31 mouse cellular contexts compared by ENCODE assay signal in the genomic region with DNA sequence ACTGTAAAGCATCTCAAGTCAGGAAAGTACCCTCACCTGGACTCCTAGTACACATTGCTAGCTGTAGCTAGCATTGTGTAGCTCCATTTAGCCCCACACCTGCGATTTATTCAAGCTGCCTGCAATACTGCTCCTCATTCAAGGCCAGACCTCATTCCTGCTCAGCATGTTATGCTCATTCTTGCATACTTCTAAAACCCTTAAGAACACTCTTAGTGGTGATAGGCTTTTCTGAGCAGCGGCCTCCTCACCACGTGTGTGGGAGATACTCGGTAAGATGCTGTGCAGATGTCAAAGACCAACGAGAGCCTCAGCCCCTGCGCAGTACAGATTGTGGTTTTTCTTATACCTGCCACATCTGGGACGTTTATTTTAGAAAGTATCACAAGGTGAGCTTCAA. TPM values are rescaled to one million over a fixed set of nuclear protein-coding genes. Genes with fewer than 3 reads are reported as not detected.
DNase-seq lines count a peak whose midpoint lies in the region; ATAC-seq and TF ChIP-seq lines count a peak whose summit lies in the region.
"Had no signal": no experiment of that assay in that cellular context is flagged by ENCODE, and none has a peak within 500 bp of the region (broad histone marks: within the 10 kb centered on the region; RNA-seq: fewer than 3 reads in every experiment).

No protein-coding gene starts in this region.

- H3K4me3 ChIP-seq in megakaryocyte, embryonic 14.5 days (replicated peaks), result peak overlapping the region; percentile 92
- H3K4me3 ChIP-seq in small intestine, adult 2 months (ENCODE audit: low read depth, low read length), result no peak overlapping the region
- H3K4me3 ChIP-seq: forebrain, embryonic 12.5 days; heart, embryonic 13.5 days; hindbrain, embryonic 10.5 days; liver, embryonic 13.5 days; neural tube, embryonic 12.5 days had no signal

- peaks cover 74% of the 10 kb centered on the region for H3K4me1 ChIP-seq in megakaryocyte, embryonic 14.5 days
- H3K4me1 ChIP-seq in small intestine, adult 2 months (ENCODE audit: control insufficient read depth, insufficient read depth, insufficient read length, low read length), result no peaks in the 10 kb centered on the region
- H3K4me1 ChIP-seq: forebrain, embryonic 12.5 days; hindbrain, embryonic 10.5 days; neural tube, embryonic 12.5 days had no signal

- H3K9me3 ChIP-seq in megakaryocyte, embryonic 14.5 days, result no peaks in the 10 kb centered on the region
- H3K9me3 ChIP-seq: forebrain, embryonic 12.5 days; heart, embryonic 13.5 days; hindbrain, embryonic 10.5 days; liver, embryonic 13.5 days; neural tube, embryonic 12.5 days had no signal

- peak; percentile 34 for DNase-seq in R1 (ENCODE audit: low read depth, low spot score)
- DNase-seq in thymus, postnatal 4 days, result peak; percentile 29
- no peak for DNase-seq in gastrocnemius, postnatal 10 days
- DNase-seq: adrenal gland, postnatal 25 days; cerebellum, adult 18-20 months; cerebellum, postnatal 10 days; gastrocnemius, postnatal 25 days; heart, adult 18-20 months; heart, postnatal 14 days; kidney, adult 18-20 months; kidney, postnatal 4 days; layer of hippocampus, postnatal 36 days; left cerebral cortex, postnatal 4 days; liver, embryonic 13.5 days; lung, adult 18-20 months; lung, postnatal 10 days; right cerebral cortex, postnatal 4 days had no signal

- ATAC-seq in megakaryocyte, adult 5-6 weeks (ENCODE audit: poor library complexity, severe bottlenecking), result no peak
- no peak for ATAC-seq in erythroblast, adult 5-6 weeks (replicated peaks; ENCODE audit: low FRiP score, poor library complexity, severe bottlenecking)
- ATAC-seq: hindbrain, embryonic 16.5 days; midbrain, embryonic 16.5 days had no signal

- TF ChIP-seq POLR2A in small intestine, adult 2 months (IDR thresholded peaks at IDR 0.05; ENCODE audit: low read depth, low read length), result no peak

- peak overlapping the region; percentile 3; the same call in 1 of the 2 replicates for H3K27ac ChIP-seq in small intestine, adult 2 months (ENCODE audit: insufficient read depth, low read depth, low read length)
- H3K27ac ChIP-seq: forebrain, embryonic 12.5 days; heart, embryonic 13.5 days; hindbrain, embryonic 10.5 days; liver, embryonic 13.5 days; neural tube, embryonic 12.5 days had no signal

- 74% methylated on average over 7 of the region's 7 CpGs for WGBS in small intestine, adult 2 months

- TF ChIP-seq CTCF in small intestine, adult 2 months (IDR thresholded peaks at IDR 0.05; ENCODE audit: extremely low read depth, insufficient read length, insufficient replicate concordance, low read depth, low read length), result no peak

- no peaks in the 10 kb centered on the region for H3K27me3 ChIP-seq in megakaryocyte, embryonic 14.5 days (replicated peaks)
- no peaks in the 10 kb centered on the region for H3K27me3 ChIP-seq in small intestine, adult 2 months (ENCODE audit: control insufficient read depth, insufficient read depth, low read length)
- H3K27me3 ChIP-seq: forebrain, embryonic 12.5 days; heart, embryonic 13.5 days; liver, embryonic 13.5 days; neural tube, embryonic 12.5 days had no signal

- peaks cover 73% of the 10 kb centered on the region for H3K36me3 ChIP-seq in megakaryocyte, embryonic 14.5 days (replicated peaks; ENCODE audit: low read length)
- H3K36me3 ChIP-seq in small intestine, adult 2 months (ENCODE audit: control insufficient read depth, insufficient read depth, low read length), result no peaks in the 10 kb centered on the region
- H3K36me3 ChIP-seq: forebrain, embryonic 12.5 days; heart, embryonic 13.5 days; hindbrain, embryonic 10.5 days; liver, embryonic 13.5 days; neural tube, embryonic 12.5 days had no signal

RNA-seq across cellular contexts. Expression of gene I830077J02Rik, which starts 2.6 kb away (rescaled TPM):
- polyA plus RNA-seq in megakaryocyte, embryonic 14.5 days (2012; ENCODE audit: insufficient read depth, low replicate concordance), result 34.4 and 41.9 TPM in 2 replicates
- total RNA-seq in megakaryocyte, adult 5-6 weeks (2015), result 126 and 132 TPM in 2 replicates
- total RNA-seq in megakaryocyte, adult 5-6 weeks (2017), result 71.5 and 74.6 TPM in 2 replicates
- polyA plus RNA-seq in small intestine, adult 2 months (2012; rRNA removed), result 0.81 and 1.8 TPM in 2 replicates
- under 1 TPM; 0.35 to 0.52 TPM for total RNA-seq in gastrocnemius, postnatal 10 days (2021)
- 19.9 and 22.1 TPM in 2 replicates for total RNA-seq in erythroblast, adult 5-6 weeks (2015; ENCODE audit: low replicate concordance)
- 5.4 and 7.1 TPM in 2 replicates for total RNA-seq in erythroblast, adult 5-6 weeks (2017; ENCODE audit: low replicate concordance)

RNA-seq across cellular contexts. Expression of gene Wdr77, which starts 29.3 kb away (rescaled TPM):
- polyA plus RNA-seq in megakaryocyte, embryonic 14.5 days (2012; ENCODE audit: insufficient read depth, low replicate concordance), result 39.6 and 78.6 TPM in 2 replicates
- total RNA-seq in megakaryocyte, adult 5-6 weeks (2015), result 22.3 and 23.0 TPM in 2 replicates
- total RNA-seq in megakaryocyte, adult 5-6 weeks (2017), result 11.8 and 14.0 TPM in 2 replicates
- polyA plus RNA-seq in small intestine, adult 2 months (2012; rRNA removed), result 9.5 and 9.6 TPM in 2 replicates
- total RNA-seq in gastrocnemius, postnatal 10 days (2021), result 10 to 100 TPM; 36.0 to 40.6 TPM
- total RNA-seq in erythroblast, adult 5-6 weeks (2015; ENCODE audit: low replicate concordance), result 14.6 and 17.9 TPM in 2 replicates
- total RNA-seq in erythroblast, adult 5-6 weeks (2017; ENCODE audit: low replicate concordance), result 10.5 and 11.4 TPM in 2 replicates

RNA-seq across cellular contexts. Expression of gene Atp5f1, which starts 30.1 kb away (rescaled TPM):
- polyA plus RNA-seq in megakaryocyte, embryonic 14.5 days (2012; ENCODE audit: insufficient read depth, low replicate concordance), result 260 and 290 TPM in 2 replicates
- 442 and 475 TPM in 2 replicates for total RNA-seq in megakaryocyte, adult 5-6 weeks (2015)
- 501 and 520 TPM in 2 replicates for total RNA-seq in megakaryocyte, adult 5-6 weeks (2017)
- 72.1 and 125 TPM in 2 replicates for polyA plus RNA-seq in small intestine, adult 2 months (2012; rRNA removed)
- 100 to 1,000 TPM; 528 to 633 TPM for total RNA-seq in gastrocnemius, postnatal 10 days (2021)
- total RNA-seq in erythroblast, adult 5-6 weeks (2015; ENCODE audit: low replicate concordance), result 159 and 191 TPM in 2 replicates
- 268 and 302 TPM in 2 replicates for total RNA-seq in erythroblast, adult 5-6 weeks (2017; ENCODE audit: low replicate concordance)

RNA-seq across cellular contexts. Expression of gene Ovgp1, which starts 43.7 kb away (rescaled TPM):
- not detected in 2 replicates for polyA plus RNA-seq in megakaryocyte, embryonic 14.5 days (2012; ENCODE audit: insufficient read depth, low replicate concordance)
- 6.0 and 18.8 TPM in 2 replicates for total RNA-seq in megakaryocyte, adult 5-6 weeks (2015)
- 3.0 and 5.4 TPM in 2 replicates for total RNA-seq in megakaryocyte, adult 5-6 weeks (2017)
- 0.17 and 0.24 TPM in 2 replicates for polyA plus RNA-seq in small intestine, adult 2 months (2012; rRNA removed)
- total RNA-seq in gastrocnemius, postnatal 10 days (2021), result 1 to 10 TPM in 1 of 2 experiments, under 1 TPM in 1; 0.49 to 1.7 TPM
- 4.4 and 21.9 TPM in 2 replicates for total RNA-seq in erythroblast, adult 5-6 weeks (2015; ENCODE audit: low replicate concordance)
- total RNA-seq in erythroblast, adult 5-6 weeks (2017; ENCODE audit: low replicate concordance), result 31.0 and 38.5 TPM in 2 replicates

RNA-seq across cellular contexts. Expression of gene Tmigd3, which starts 59.1 kb away (rescaled TPM):
- not detected in 2 replicates for polyA plus RNA-seq in megakaryocyte, embryonic 14.5 days (2012; ENCODE audit: insufficient read depth, low replicate concordance)
- 0.40 and 1.2 TPM in 2 replicates for total RNA-seq in megakaryocyte, adult 5-6 weeks (2015)
- 2.1 and 5.8 TPM in 2 replicates for total RNA-seq in megakaryocyte, adult 5-6 weeks (2017)
- polyA plus RNA-seq in small intestine, adult 2 months (2012; rRNA removed), result 0.94 and 1.1 TPM in 2 replicates
- total RNA-seq in gastrocnemius, postnatal 10 days (2021), result under 1 TPM in 1 of 2 experiments, not detected in 1; 0.36 TPM
- not detected in 2 replicates for total RNA-seq in erythroblast, adult 5-6 weeks (2015; ENCODE audit: low replicate concordance)
- total RNA-seq in erythroblast, adult 5-6 weeks (2017; ENCODE audit: low replicate concordance), result 1.2 TPM in 1 of 2 replicates, not detected in the other
- total RNA-seq: adrenal gland, adult 18-20 months; adrenal gland, postnatal 25 days; gastrocnemius, postnatal 25 days; layer of hippocampus, postnatal 36 days; left cerebral cortex, postnatal 4 days had no signal
- polyA plus RNA-seq: C2C12; forebrain, embryonic 12.5 days; hindbrain, embryonic 10.5 days; hindbrain, embryonic 16.5 days; kidney, embryonic 16.5 days; midbrain, embryonic 11.5 days; midbrain, embryonic 16.5 days; neural tube, embryonic 12.5 days had no signal

Comparison
In these comparisons a context has a peak if more than half of its experiments do, and no peak if none do; other contexts are left out.
1. RNA of gene I830077J02Rik, which starts 2.6 kb away (total RNA-seq): 71.5 to 132 TPM in megakaryocyte, adult 5-6 weeks and 5.4 to 22.1 TPM in erythroblast, adult 5-6 weeks; 0.35 to 0.52 TPM in gastrocnemius, postnatal 10 days; every median in the first group is over 4 times any median in the second.